Mouse (Mus musculus) intestine, postnatal 0 days (tissue): Measurements from ENCODE around the gene Cd27. TPM values are rescaled to one million over a fixed set of nuclear protein-coding genes. Genes with fewer than 3 reads are reported as not detected.
"Not testable (repeated sequence)": the region's sequence is repeated elsewhere in the genome, so short reads cannot be mapped to it uniquely, and the experiment has no call there.

Experiments used
- ATAC-seq: fragments of 200-750 bp; cut with Nextera tagmentation; 2 replicates; pipeline ENCODE4 v1.8.0; 2017; ENCODE audit warnings: mild to moderate bottlenecking, moderate TSS enrichment, moderate library complexity
- H3K27ac ChIP-seq: fragments of 300-500 bp; sonication (generic); 2 replicates; pipeline ENCODE4 v1.5.1; 2014; ENCODE audit warnings: mild to moderate bottlenecking, low read depth, low read length, moderate library complexity
- H3K27me3 ChIP-seq: fragments of 300-500 bp; sonication (generic); replicated peaks from 2 replicates; pipeline ENCODE4 v1.6.1; 2014; ENCODE audit warnings: low read length, mixed read lengths; ENCODE audit not compliant: control insufficient read depth, insufficient read depth
- H3K36me3 ChIP-seq: fragments of 300-500 bp; sonication (generic); 2 replicates; pipeline ENCODE4 v1.6.1; 2014; ENCODE audit warnings: mild to moderate bottlenecking, moderate library complexity; ENCODE audit not compliant: control insufficient read depth, insufficient read depth
- H3K4me1 ChIP-seq: fragments of 300-500 bp; sonication (generic); replicated peaks from 2 replicates; pipeline ENCODE4 v1.6.1; 2014; ENCODE audit warnings: antibody characterized with exemption, low read length, mixed read lengths; ENCODE audit not compliant: control insufficient read depth, insufficient read depth
- H3K4me2 ChIP-seq: fragments of 300-500 bp; sonication (generic); replicated peaks from 2 replicates; pipeline ENCODE4 v1.6.1; 2014; ENCODE audit warnings: low read depth, mild to moderate bottlenecking, moderate library complexity
- H3K4me3 ChIP-seq: fragments of 300-500 bp; sonication (generic); 2 replicates; pipeline ENCODE4 v1.5.1; 2014; ENCODE audit warnings: low read depth, low read length
- H3K9ac ChIP-seq: fragments of 300-500 bp; sonication (generic); 2 replicates; pipeline ENCODE4 v1.6.1; 2014; ENCODE audit warnings: mild to moderate bottlenecking, low read depth, low read length
- H3K9me3 ChIP-seq: fragments of 300-500 bp; sonication (generic); 2 replicates; pipeline ENCODE4 v1.6.1; 2016; ENCODE audit warnings: mixed run types; ENCODE audit not compliant: control insufficient read depth
- CTCF ChIP-seq: sonication (generic); IDR thresholded peaks from 2 replicates; pipeline ENCODE4 v1.5.1; 2016; ENCODE audit warnings: low read depth, mild to moderate bottlenecking, control low read depth, antibody characterized with exemption, moderate library complexity
- WGBS: fragments of 180-500 bp; shearing (Covaris S2); extraction: QIAGEN DNeasy Blood & Tissue Kit; methylation state at CpG from one replicate; pipeline ENCODE4 v1.1.7; 2014; 5-methylcytosine and 5-hydroxymethylcytosine counted together
- polyA plus RNA-seq: library from polyadenylated mRNA; unstranded; fragments of >200 nt; fragmentation: Nextera tagmentation; extraction: Ambion mirVana; gene quantifications from 2 replicates; pipeline ENCODE4 v1.2.1, GENCODE M21; 2015

Cd27 gene
- polyA plus RNA-seq, 1 experiment from 2014 or later: 0.78 TPM

DNA sequence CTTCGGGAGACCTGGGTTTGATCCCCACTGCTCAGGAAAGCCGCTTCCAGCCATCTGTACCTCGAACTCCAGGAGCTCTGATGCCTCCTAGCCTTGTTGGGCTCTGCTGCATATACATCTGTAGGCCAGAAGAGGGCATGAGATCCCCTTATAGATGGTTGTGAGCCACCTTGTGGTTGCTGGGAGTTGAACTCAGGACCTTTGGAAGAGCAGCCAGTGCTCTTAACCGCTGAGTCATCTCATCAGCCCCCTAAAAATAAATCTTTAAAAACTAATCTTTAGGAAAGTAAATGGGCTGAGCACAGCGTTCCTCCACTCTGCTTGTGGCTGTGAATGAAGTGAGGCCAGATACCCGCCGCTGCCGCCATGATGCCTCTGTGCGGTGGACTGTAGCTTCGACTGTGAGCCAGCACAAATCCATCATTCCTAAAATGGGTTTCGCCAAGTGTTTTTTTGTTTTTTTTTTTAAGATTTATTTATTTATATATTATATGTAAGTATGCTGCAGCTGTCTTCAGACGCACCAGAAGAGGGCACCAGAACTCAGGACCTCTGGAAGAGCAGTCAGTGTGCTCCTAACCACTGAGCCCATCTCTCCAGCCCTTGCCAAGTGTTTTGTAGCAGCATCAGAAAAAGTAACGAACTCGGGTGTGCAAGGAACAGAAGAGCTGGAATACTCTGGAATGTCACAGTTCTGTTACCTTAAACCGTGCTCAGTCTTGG is 38.2 kb upstream of the Cd27 start:
- H3K27ac ChIP-seq: no peak overlapping the region
- H3K4me3 ChIP-seq: no peak overlapping the region
- no peaks in the 10 kb centered on the region for H3K27me3 ChIP-seq
- ATAC-seq: peak; percentile 7; the same call in 1 of the 2 replicates
- H3K36me3 ChIP-seq: no peaks in the 10 kb centered on the region
- no peak overlapping the region for H3K9ac ChIP-seq
- TF ChIP-seq CTCF: peak; percentile 84
- H3K4me2 ChIP-seq: no peak overlapping the region
- WGBS: 51% methylated on average over 15 of the region's 15 CpGs
- H3K4me1 ChIP-seq: no peaks in the 10 kb centered on the region
- H3K9me3 ChIP-seq: no peaks in the 10 kb centered on the region

GRCm38 (mm10) chr6:125272228-125272785 is 35.5 kb upstream of the Cd27 start:
- ATAC-seq: no peak
- TF ChIP-seq CTCF: no peak
- Histone ChIP-seq H3K9me3 (no peaks in the 10 kb centered on the region), H3K4me3 (no peak overlapping the region), H3K27me3 (no peaks in the 10 kb centered on the region), H3K27ac (no peak overlapping the region; the same call in 1 of the 2 replicates), H3K4me1 (no peaks in the 10 kb centered on the region), H3K9ac (no peak overlapping the region), H3K4me2 (no peak overlapping the region), H3K36me3 (no peaks in the 10 kb centered on the region)
- 76% methylated on average over 10 of the region's 10 CpGs for WGBS

- TF ChIP-seq CTCF: peak; percentile 99
- 18% methylated on average over 17 of the region's 17 CpGs for WGBS
- Histone ChIP-seq H3K27me3 (no peaks in the 10 kb centered on the region), H3K4me1 (no peaks in the 10 kb centered on the region), H3K36me3 (no peaks in the 10 kb centered on the region), H3K4me3 (no peak overlapping the region), H3K9me3 (no peaks in the 10 kb centered on the region), H3K27ac (no peak overlapping the region; the same call in 1 of the 2 replicates), H3K4me2 (peak overlapping the region; percentile 25; the same call in 1 of the 2 replicates), H3K9ac (no peak overlapping the region)
- peak; percentile 94 for ATAC-seq
Observed at GRCm38 (mm10) chr6:125271455-125272227, 34.8 kb upstream of the Cd27 start.

DNA sequence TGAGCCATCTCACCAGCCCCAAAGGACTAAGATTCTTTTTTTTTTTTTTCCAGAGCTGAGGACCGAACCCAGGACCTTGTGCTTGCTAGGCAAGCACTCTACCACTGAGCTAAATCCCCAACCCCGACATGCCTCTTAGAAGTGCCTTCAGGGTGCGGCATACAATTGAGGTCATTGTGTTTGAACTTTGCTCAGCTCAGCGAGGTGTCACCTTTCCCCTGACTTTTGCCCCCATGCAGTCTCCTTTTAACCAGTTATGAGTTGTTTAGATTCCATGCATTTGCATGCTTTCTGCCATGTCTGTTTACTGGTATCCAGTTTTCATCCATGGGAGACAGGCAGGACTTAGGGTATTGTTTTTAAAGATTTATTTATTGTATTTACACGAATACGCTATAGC is 32.0 kb upstream of the Cd27 start:
- no peak for TF ChIP-seq CTCF
- ATAC-seq: peak; percentile 55
- Histone ChIP-seq H3K4me3 (no peak overlapping the region), H3K27me3 (no peaks in the 10 kb centered on the region), H3K27ac (peak overlapping the region; percentile 41; the same call in 1 of the 2 replicates), H3K36me3 (no peaks in the 10 kb centered on the region), H3K9me3 (no peaks in the 10 kb centered on the region), H3K4me1 (no peaks in the 10 kb centered on the region), H3K9ac (no peak overlapping the region), H3K4me2 (no peak overlapping the region)
- WGBS: 30% methylated on average over 6 of the region's 6 CpGs

GRCm38 (mm10) chr6:125267469-125267868 is 30.7 kb upstream of the Cd27 start:
- Histone ChIP-seq H3K4me1 (no peaks in the 10 kb centered on the region), H3K27ac (no peak overlapping the region), H3K27me3 (no peaks in the 10 kb centered on the region), H3K4me3 (no peak overlapping the region), H3K9ac (no peak overlapping the region), H3K4me2 (no peak overlapping the region), H3K36me3 (no peaks in the 10 kb centered on the region), H3K9me3 (no peaks in the 10 kb centered on the region)
- no peak for ATAC-seq
- no peak for TF ChIP-seq CTCF
- WGBS: 71% methylated on average over 3 of the region's 3 CpGs

GRCm38 (mm10) chr6:125266600-125266999 is 29.8 kb upstream of the Cd27 start:
- H3K27ac ChIP-seq, H3K4me3 ChIP-seq, H3K27me3 ChIP-seq, H3K9me3 ChIP-seq, ATAC-seq, H3K4me2 ChIP-seq, H3K4me1 ChIP-seq, H3K36me3 ChIP-seq, H3K9ac ChIP-seq: not testable (repeated sequence)
- 64% methylated on average over 6 of the region's 6 CpGs for WGBS
- peak; percentile 14; the same call in 1 of the 2 replicates for TF ChIP-seq CTCF
